Mouse (Mus musculus): ENCODE data around the gene Add1. TPM values are rescaled to one million over a fixed set of nuclear protein-coding genes. Genes with fewer than 3 reads are reported as not detected.
"Not testable (repeated sequence)": the region's sequence is repeated elsewhere in the genome, so short reads cannot be mapped to it uniquely, and the experiment has no call there.

Add1 gene
- polyA plus RNA-seq, 1 experiment from 2014 or later, result 197 TPM

DNA sequence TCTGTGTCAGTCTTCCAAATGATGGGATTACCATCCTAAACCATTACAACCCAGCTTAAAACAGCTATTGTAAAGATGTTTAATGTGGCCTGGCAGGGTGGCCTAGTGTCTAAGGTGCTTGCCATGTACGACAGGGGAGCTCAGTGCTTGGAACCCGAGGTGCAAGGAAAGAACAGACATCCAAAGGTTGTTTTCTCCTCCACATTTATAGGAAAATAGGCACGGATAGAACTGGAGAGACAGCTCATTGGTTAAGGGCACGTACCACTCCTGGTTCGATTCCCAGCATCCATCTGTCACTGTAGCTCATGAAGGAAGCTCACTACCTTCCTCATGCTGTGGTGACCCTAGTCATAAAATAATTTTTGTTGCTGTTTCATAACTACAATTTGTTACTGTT is 14.4 kb downstream of the Add1 start:
- H3K4me1 ChIP-seq, result peaks cover 6% of the 10 kb centered on the region
- H3K4me3 ChIP-seq, result no peak overlapping the region
- 0 out of 2 replicates have a peak, but pooled peaks cover 5% of the 10 kb centered on the region for H3K36me3 ChIP-seq
- no peaks in the 10 kb centered on the region for H3K9me3 ChIP-seq
- no peaks in the 10 kb centered on the region for H3K27me3 ChIP-seq
- no peak overlapping the region for H3K9ac ChIP-seq
- H3K27ac ChIP-seq, result no peak overlapping the region
- 89% methylated on average over 5 of the region's 5 CpGs for WGBS
- no peak for ATAC-seq (ENCODE audit: insufficient number of reproducible peaks, low FRiP score, low TSS enrichment, low read depth)
- no peak overlapping the region for H3K4me2 ChIP-seq

DNA sequence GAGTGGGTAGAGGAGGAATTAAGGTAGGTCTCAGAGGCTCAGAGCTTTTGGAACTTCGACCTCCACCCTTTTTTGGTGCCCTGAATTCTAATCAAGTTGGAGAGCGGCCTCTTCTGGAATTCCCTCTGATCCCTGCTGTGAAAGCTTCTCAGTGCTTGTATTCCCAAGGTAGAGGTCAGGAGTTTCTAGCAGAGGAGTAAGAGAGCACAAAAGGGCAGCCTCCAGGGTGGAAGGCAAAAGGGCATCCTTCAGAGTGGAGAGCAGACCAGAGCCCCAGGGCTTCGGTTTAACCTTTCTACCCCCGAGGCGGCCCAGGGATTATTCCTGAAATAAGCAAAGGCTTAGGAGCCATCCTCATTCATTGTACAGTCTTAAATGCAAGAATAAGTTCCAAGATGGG is 16.6 kb downstream of the Add1 start:
- ATAC-seq (ENCODE audit: insufficient number of reproducible peaks, low FRiP score, low TSS enrichment, low read depth), result no peak
- Histone ChIP-seq H3K36me3 (peaks cover 6% of the 10 kb centered on the region), H3K9me3 (no peaks in the 10 kb centered on the region), H3K9ac (0 out of 2 replicates have a peak overlapping the region, but pooled peaks have one; percentile 14), H3K4me1 (peaks cover 6% of the 10 kb centered on the region), H3K4me3 (no peak overlapping the region), H3K27me3 (no peaks in the 10 kb centered on the region), H3K27ac (no peak overlapping the region), H3K4me2 (no peak overlapping the region)
- 42% methylated on average over 5 of the region's 5 CpGs for WGBS

- Histone ChIP-seq H3K9ac (no peak overlapping the region), H3K36me3 (peaks cover 6% of the 10 kb centered on the region), H3K27me3 (no peaks in the 10 kb centered on the region), H3K4me1 (peaks cover 6% of the 10 kb centered on the region), H3K27ac (no peak overlapping the region), H3K4me2 (no peak overlapping the region), H3K4me3 (no peak overlapping the region), H3K9me3 (no peaks in the 10 kb centered on the region)
- no peak for ATAC-seq (ENCODE audit: insufficient number of reproducible peaks, low FRiP score, low TSS enrichment, low read depth)
- 78% methylated on average over 4 of the region's 4 CpGs for WGBS
These were observed 17.2 kb downstream of the Add1 start for GRCm38 (mm10) chr5:34590702-34591101.

DNA sequence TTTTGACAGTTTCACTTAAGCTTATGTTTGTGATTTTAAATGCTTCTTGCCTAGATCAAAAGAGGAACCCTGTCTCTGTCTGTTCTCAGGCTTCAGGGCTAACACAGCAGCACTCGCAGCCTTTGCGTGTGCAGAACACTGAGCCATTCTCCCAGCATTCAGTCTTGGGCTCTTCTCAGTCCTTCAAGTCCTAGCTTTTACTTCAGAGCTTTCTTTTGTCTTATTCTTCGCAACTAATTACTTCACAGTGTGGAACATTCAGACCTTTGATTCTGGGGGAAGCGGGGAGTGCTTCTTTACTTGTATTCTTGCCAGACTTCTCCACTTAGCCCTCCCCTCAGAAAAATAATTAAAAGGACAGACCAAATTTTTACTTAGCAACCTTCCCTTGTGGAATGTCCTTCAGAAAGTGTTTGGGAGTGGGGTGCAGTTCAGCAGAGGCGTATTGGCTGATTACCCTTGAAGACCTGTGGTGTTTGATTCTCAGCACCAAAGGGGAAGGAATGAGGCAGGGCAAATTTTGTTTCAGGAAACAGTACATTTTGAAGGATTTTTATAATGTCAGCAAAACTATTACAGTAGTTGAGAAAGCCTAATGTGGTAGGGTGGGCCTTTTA is 18.0 kb downstream of the Add1 start:
- no peak overlapping the region for H3K4me2 ChIP-seq
- ATAC-seq (ENCODE audit: insufficient number of reproducible peaks, low FRiP score, low TSS enrichment, low read depth), result no peak
- H3K36me3 ChIP-seq, result peaks cover 6% of the 10 kb centered on the region
- WGBS, result 76% methylated on average over 5 of the region's 5 CpGs
- no peaks in the 10 kb centered on the region for H3K27me3 ChIP-seq
- H3K4me1 ChIP-seq, result peaks cover 6% of the 10 kb centered on the region
- H3K9ac ChIP-seq, result no peak overlapping the region
- H3K4me3 ChIP-seq, result no peak overlapping the region
- no peak overlapping the region for H3K27ac ChIP-seq
- H3K9me3 ChIP-seq, result no peaks in the 10 kb centered on the region

- ATAC-seq (ENCODE audit: insufficient number of reproducible peaks, low FRiP score, low TSS enrichment, low read depth); H3K4me1 ChIP-seq; H3K36me3 ChIP-seq; H3K27me3 ChIP-seq; H3K9ac ChIP-seq; H3K9me3 ChIP-seq; H3K27ac ChIP-seq; H3K4me2 ChIP-seq; H3K4me3 ChIP-seq: not testable (repeated sequence)
- WGBS, result 90% methylated on average over 5 of the region's 5 CpGs
These were observed 18.8 kb downstream of the Add1 start for GRCm38 (mm10) chr5:34592224-34592623.

DNA sequence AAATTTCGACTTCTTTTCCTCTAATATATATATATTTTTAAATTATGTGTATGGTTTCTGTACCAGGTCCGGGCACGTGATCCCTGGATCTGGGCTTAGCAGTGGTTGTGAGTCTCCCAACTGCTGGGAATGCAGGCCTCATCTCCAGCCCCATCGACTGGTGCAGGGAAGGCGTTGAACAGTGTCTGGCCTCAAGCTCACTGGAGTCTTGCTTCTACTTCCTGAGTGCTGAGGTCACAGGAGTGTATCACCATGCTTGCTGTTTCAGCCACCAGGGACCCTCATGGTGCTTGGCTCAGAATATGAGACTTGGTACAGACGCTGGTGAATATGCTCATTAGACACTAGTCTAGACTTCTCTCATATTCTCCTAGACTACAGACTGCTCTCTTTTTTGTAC is 19.2 kb downstream of the Add1 start:
- no peaks in the 10 kb centered on the region for H3K27me3 ChIP-seq
- no peak overlapping the region for H3K4me3 ChIP-seq
- H3K9ac ChIP-seq, result no peak overlapping the region
- no peak for ATAC-seq (ENCODE audit: insufficient number of reproducible peaks, low FRiP score, low TSS enrichment, low read depth)
- peaks cover 8% of the 10 kb centered on the region for H3K36me3 ChIP-seq
- no peak overlapping the region for H3K27ac ChIP-seq
- H3K4me2 ChIP-seq, result no peak overlapping the region
- H3K4me1 ChIP-seq, result peaks cover 6% of the 10 kb centered on the region
- WGBS, result 92% methylated on average over 6 of the region's 6 CpGs
- H3K9me3 ChIP-seq, result no peaks in the 10 kb centered on the region

DNA sequence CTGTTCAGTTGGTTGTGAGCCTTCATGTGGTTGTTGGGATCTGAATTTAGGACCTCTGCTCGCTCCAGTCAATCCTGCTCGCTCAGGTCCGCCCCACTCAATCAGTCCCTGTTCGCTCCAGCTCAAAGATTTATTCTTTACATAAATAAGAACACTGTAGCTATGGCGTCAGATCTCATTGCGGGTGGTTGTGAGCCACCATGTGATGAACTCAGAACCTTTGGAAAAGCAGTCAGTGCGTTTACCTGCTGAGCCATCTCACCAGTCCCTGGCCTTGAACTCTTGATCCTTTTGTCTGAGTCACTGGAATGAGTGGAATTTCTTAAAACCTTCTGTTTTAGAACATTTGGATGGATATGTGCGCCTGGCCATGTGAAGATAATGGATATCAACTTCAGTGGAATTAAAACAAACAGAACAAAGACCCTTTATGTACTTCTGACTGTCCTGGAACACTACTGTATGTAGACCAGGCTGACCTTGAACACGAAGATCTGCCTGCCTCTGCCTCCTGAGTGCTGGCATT is 19.8 kb downstream of the Add1 start:
- Histone ChIP-seq H3K9me3 (no peaks in the 10 kb centered on the region), H3K27ac (no peak overlapping the region), H3K36me3 (peaks cover 12% of the 10 kb centered on the region), H3K9ac (no peak overlapping the region), H3K4me2 (no peak overlapping the region), H3K4me3 (no peak overlapping the region), H3K4me1 (peaks cover 6% of the 10 kb centered on the region), H3K27me3 (no peaks in the 10 kb centered on the region)
- ATAC-seq (ENCODE audit: insufficient number of reproducible peaks, low FRiP score, low TSS enrichment, low read depth), result no peak
- WGBS, result 95% methylated on average over 9 of the region's 9 CpGs

DNA sequence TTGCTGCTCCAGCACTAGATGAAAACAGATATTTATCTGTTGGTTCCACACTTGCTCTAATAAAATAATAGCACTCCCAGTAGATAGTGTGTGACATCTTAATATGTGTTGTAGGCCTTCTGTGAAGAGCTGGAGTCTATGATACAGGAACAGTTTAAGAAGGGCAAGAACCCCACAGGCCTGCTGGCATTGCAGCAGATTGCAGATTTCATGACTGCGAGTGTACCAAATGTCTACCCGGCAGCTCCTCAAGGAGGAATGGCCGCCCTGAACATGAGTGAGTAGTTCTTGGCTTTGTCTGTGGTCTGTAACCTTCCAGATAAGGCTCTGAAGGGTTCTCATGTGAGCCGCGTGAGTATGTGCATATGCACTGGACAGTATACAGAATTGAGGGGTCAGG is 31.1 kb downstream of the Add1 start:
- no peak overlapping the region for H3K9ac ChIP-seq
- no peak overlapping the region for H3K4me3 ChIP-seq
- no peaks in the 10 kb centered on the region for H3K4me1 ChIP-seq
- no peak overlapping the region for H3K4me2 ChIP-seq
- WGBS, result 98% methylated on average over 5 of the region's 5 CpGs
- peaks cover 61% of the 10 kb centered on the region for H3K36me3 ChIP-seq
- no peak overlapping the region for H3K27ac ChIP-seq
- H3K9me3 ChIP-seq, result no peaks in the 10 kb centered on the region
- no peaks in the 10 kb centered on the region for H3K27me3 ChIP-seq
- no peak for ATAC-seq (ENCODE audit: insufficient number of reproducible peaks, low FRiP score, low TSS enrichment, low read depth)

DNA sequence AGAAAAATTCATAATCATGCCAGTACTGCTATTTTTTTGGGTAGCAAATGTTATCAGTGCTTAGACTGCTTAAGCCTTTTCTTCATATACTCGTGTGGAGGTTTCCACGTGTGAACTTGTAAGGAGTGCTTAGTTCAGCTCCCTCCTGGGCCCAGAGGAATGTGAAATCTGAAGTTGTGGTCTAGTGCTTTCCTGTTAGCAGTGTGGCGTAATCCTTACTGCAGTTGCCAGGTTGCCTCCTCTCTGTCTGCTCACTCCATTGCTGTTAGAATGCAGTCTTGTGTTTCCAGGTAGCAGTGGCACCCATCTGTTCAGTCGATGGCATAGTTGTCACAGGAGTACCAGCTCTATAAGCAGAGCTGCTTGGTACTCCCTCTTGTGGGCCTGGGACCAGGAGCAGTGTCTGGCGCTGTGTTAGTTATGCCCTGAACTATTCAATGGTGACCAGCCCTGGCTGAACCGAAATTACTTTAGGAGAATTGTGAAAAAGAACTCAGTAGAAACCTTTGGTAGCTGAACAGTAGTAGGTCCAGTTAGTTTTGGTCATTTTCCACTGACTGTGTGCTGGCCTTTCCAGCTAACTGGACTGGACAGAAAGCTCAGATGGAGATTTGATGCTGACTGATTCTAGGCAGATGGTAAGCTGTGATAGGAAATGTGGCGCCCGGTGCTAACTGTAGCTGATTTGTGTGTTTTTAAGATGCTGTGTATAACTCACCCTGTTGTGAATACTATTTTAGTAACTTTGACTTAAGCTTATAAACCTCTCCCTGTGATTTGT is 33.8 kb downstream of the Add1 start:
- peaks cover 65% of the 10 kb centered on the region for H3K36me3 ChIP-seq
- no peak overlapping the region for H3K27ac ChIP-seq
- H3K27me3 ChIP-seq, result no peaks in the 10 kb centered on the region

GRCm38 (mm10) chr5:34608226-34608625 is 34.8 kb downstream of the Add1 start:
- no peak overlapping the region for H3K4me2 ChIP-seq
- H3K4me1 ChIP-seq, result no peaks in the 10 kb centered on the region
- H3K27me3 ChIP-seq, result no peaks in the 10 kb centered on the region
- no peak overlapping the region for H3K4me3 ChIP-seq
- 63% methylated on average over 3 of the region's 3 CpGs for WGBS
- H3K36me3 ChIP-seq, result peaks cover 63% of the 10 kb centered on the region
- no peak for ATAC-seq (ENCODE audit: insufficient number of reproducible peaks, low FRiP score, low TSS enrichment, low read depth)
- H3K9ac ChIP-seq, result no peak overlapping the region
- no peaks in the 10 kb centered on the region for H3K9me3 ChIP-seq
- H3K27ac ChIP-seq, result no peak overlapping the region

More for the DNA sequence above, 33.8 kb downstream of the Add1 start:
- Histone ChIP-seq H3K9me3 (no peaks in the 10 kb centered on the region), H3K4me1 (no peaks in the 10 kb centered on the region), H3K4me3 (no peak overlapping the region), H3K9ac (no peak overlapping the region), H3K4me2 (no peak overlapping the region)
- ATAC-seq (ENCODE audit: insufficient number of reproducible peaks, low FRiP score, low TSS enrichment, low read depth), result no peak
- WGBS, result 80% methylated on average over 8 of the region's 8 CpGs

- Histone ChIP-seq H3K4me2 (no peak overlapping the region), H3K4me3 (no peak overlapping the region), H3K27me3 (no peaks in the 10 kb centered on the region), H3K4me1 (no peaks in the 10 kb centered on the region), H3K27ac (no peak overlapping the region), H3K9ac (no peak overlapping the region), H3K9me3 (no peaks in the 10 kb centered on the region), H3K36me3 (peaks cover 73% of the 10 kb centered on the region)
- no peak for ATAC-seq (ENCODE audit: insufficient number of reproducible peaks, low FRiP score, low TSS enrichment, low read depth)
- WGBS, result 91% methylated on average over 4 of the region's 4 CpGs
These were observed 36.5 kb downstream of the Add1 start for GRCm38 (mm10) chr5:34609966-34610365.

DNA sequence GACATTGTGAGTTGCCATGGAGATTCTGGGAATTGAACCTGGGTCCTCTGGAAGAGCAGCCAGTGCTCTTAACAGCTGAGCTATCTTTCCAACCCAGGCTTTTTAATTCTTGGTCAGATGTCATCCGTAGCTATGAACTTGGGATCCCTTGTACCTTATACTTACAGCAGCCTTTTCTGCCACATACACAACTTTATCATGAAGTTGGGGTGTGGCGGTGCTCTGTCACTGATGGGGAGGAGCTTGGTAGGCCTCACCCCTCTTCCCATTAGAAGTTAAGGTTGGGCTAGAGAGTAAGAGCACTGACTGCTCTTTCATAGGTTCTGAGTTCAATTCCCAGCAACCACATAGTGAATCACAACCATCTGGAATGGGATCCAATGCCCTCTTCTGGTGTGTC is 59.5 kb downstream of the Add1 start:
- ATAC-seq (ENCODE audit: insufficient number of reproducible peaks, low FRiP score, low TSS enrichment, low read depth), result no peak
- Histone ChIP-seq H3K9me3 (no peaks in the 10 kb centered on the region), H3K4me3 (no peak overlapping the region), H3K27ac (no peak overlapping the region), H3K4me2 (no peak overlapping the region), H3K9ac (no peak overlapping the region), H3K27me3 (no peaks in the 10 kb centered on the region), H3K4me1 (peaks cover 32% of the 10 kb centered on the region), H3K36me3 (peaks cover 82% of the 10 kb centered on the region)
- 92% methylated on average over 2 of the region's 2 CpGs for WGBS
